Mouse (Mus musculus) intestine, embryonic 15.5 days (tissue): ENCODE data around the gene Slu7. TPM values are rescaled to one million over a fixed set of nuclear protein-coding genes. Genes with fewer than 3 reads are reported as not detected.

Experiments
- ATAC-seq: fragments of 200-750 bp; cut with Nextera tagmentation; 2 replicates; pipeline ENCODE4 v1.8.0; 2017; ENCODE audit warnings: moderate TSS enrichment, moderate library complexity
- H3K27ac ChIP-seq: fragments of 300-500 bp; sonication (generic); 2 replicates; pipeline ENCODE4 v1.5.1; 2015; ENCODE audit warnings: mild to moderate bottlenecking, inconsistent platforms
- H3K27me3 ChIP-seq: fragments of 300-500 bp; sonication (generic); replicated peaks from 2 replicates; pipeline ENCODE4 v1.6.1; 2015; ENCODE audit warnings: inconsistent platforms
- H3K36me3 ChIP-seq: fragments of 300-500 bp; sonication (generic); 2 replicates; pipeline ENCODE4 v1.6.1; 2015; ENCODE audit warnings: inconsistent platforms
- H3K4me1 ChIP-seq: fragments of 300-500 bp; sonication (generic); replicated peaks from 2 replicates; pipeline ENCODE4 v1.6.1; 2015; ENCODE audit warnings: inconsistent platforms
- H3K4me2 ChIP-seq: fragments of 300-500 bp; sonication (generic); replicated peaks from 2 replicates; pipeline ENCODE4 v1.6.1; 2015; ENCODE audit warnings: mild to moderate bottlenecking, inconsistent platforms
- H3K4me3 ChIP-seq: fragments of 300-500 bp; sonication (generic); replicated peaks from 2 replicates; pipeline ENCODE4 v1.5.1; 2015; ENCODE audit warnings: inconsistent platforms
- H3K9ac ChIP-seq: fragments of 300-500 bp; sonication (generic); 2 replicates; pipeline ENCODE4 v1.6.1; 2015; ENCODE audit warnings: inconsistent platforms
- H3K9me3 ChIP-seq: fragments of 300-500 bp; sonication (generic); 2 replicates; pipeline ENCODE4 v1.6.1; 2016; ENCODE audit warnings: inconsistent platforms
- WGBS: fragments of 180-500 bp; shearing (Covaris S2); methylation state at CpG from one replicate; pipeline ENCODE4 v1.1.7; 2015; 5-methylcytosine and 5-hydroxymethylcytosine counted together
- polyA plus RNA-seq: library from polyadenylated mRNA; unstranded; fragments of >200 nt; fragmentation: Nextera tagmentation; extraction: Ambion mirVana; gene quantifications from 2 replicates; pipeline ENCODE4 v1.2.1, GENCODE M21; 2015

Slu7 gene
- polyA plus RNA-seq, 1 experiment from 2014 or later: 48.0 TPM

DNA sequence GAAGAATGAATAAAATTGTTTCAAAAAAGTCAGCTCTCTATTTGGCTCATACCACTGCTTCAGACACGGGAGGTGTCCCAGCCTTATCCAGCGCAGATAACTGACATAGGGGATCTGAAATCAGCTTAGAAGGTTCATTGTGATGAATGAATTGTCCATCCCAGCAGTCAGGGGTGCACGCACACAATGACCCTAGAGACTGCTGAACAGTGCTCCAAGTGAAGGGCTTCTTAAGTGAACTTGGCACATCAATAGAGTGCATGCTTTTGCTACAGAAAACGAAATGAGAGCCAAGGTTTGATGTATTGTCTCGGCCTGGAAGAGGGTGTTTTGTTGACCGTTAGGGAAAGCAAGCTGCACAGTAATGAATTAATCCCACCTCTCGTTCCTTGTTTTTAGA, 36.9 kb upstream of the Slu7 start:
- Histone ChIP-seq H3K9ac (no peak overlapping the region), H3K4me3 (no peak overlapping the region), H3K36me3 (no peaks in the 10 kb centered on the region), H3K27ac (no peak overlapping the region), H3K9me3 (no peaks in the 10 kb centered on the region), H3K4me1 (no peaks in the 10 kb centered on the region), H3K27me3 (no peaks in the 10 kb centered on the region), H3K4me2 (no peak overlapping the region)
- 75% methylated on average over 7 of the region's 7 CpGs for WGBS
- ATAC-seq: no peak

DNA sequence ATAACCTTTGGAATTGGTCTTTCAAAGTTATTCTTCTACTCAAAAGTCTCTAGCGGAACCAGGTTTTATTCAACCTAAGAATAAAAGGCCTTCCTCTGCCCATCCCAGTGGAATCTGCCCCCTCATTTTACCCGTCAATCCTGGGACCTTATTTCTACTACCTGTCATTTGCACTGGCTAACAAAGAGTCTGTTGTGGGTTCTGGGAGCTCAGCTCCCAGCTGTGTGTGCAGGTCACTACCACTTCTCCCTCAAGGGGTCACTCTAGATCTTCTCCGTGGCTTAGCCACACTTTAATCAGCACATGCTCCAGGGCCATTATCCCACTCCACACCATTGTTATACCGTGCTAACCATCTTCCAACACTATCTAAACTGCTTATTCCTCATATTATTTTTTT, 34.2 kb upstream of the Slu7 start:
- ATAC-seq: no peak
- no peaks in the 10 kb centered on the region for H3K27me3 ChIP-seq
- no peaks in the 10 kb centered on the region for H3K9me3 ChIP-seq
- no peaks in the 10 kb centered on the region for H3K4me1 ChIP-seq
- H3K27ac ChIP-seq: no peak overlapping the region
- WGBS: 46% methylated on average over 4 of the region's 4 CpGs
- no peak overlapping the region for H3K4me3 ChIP-seq
- H3K4me2 ChIP-seq: no peak overlapping the region
- H3K9ac ChIP-seq: no peak overlapping the region
- no peaks in the 10 kb centered on the region for H3K36me3 ChIP-seq

- H3K27me3 ChIP-seq: no peaks in the 10 kb centered on the region
- H3K9me3 ChIP-seq: no peaks in the 10 kb centered on the region
- H3K4me2 ChIP-seq: no peak overlapping the region
- 86% methylated on average over 1 of the region's 1 CpGs for WGBS
- H3K4me1 ChIP-seq: no peaks in the 10 kb centered on the region
- no peak overlapping the region for H3K9ac ChIP-seq
- no peak for ATAC-seq
- no peak overlapping the region for H3K4me3 ChIP-seq
- no peak overlapping the region for H3K27ac ChIP-seq
- no peaks in the 10 kb centered on the region for H3K36me3 ChIP-seq
These were observed 33.4 kb upstream of the Slu7 start for GRCm38 (mm10) chr11:43400131-43400530.

DNA sequence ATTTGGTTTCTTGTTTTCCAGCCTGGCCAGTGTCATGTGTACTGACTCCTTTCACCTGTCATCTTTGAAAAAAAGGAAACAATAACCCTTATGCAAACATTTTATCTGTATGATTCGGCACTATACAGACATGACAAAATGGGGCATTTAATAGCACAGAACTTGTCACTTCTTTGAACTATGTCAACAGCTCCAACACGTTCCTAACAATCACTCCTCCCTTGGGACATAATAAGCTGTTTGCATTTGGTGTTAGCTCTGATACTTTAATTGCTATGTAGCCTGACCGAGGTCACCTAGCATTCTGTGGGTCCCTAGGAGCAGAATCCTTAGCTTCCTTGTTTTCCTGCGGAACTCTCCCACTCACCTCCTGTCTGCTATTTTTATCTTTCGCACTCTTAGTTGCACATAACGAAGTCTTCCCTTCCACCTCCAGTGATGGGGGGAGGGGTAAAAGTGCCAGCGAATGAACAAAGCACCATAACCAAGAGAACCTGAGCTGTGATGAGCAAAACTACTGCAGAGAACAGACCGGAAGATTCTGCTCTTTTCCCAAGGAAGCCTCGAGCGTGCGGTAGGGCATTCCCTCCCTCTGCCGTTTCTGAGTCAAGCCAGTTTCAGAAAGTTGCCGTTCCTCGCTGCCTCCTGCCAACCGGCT, 29.3 kb upstream of the Slu7 start:
- no peak overlapping the region for H3K9ac ChIP-seq
- no peak overlapping the region for H3K4me2 ChIP-seq
- no peak for ATAC-seq
- H3K27ac ChIP-seq: no peak overlapping the region
- H3K9me3 ChIP-seq: no peaks in the 10 kb centered on the region
- H3K36me3 ChIP-seq: no peaks in the 10 kb centered on the region
- no peaks in the 10 kb centered on the region for H3K4me1 ChIP-seq
- H3K27me3 ChIP-seq: no peaks in the 10 kb centered on the region
- 78% methylated on average over 15 of the region's 15 CpGs for WGBS
- H3K4me3 ChIP-seq: no peak overlapping the region

GRCm38 (mm10) chr11:43408888-43409287, 24.7 kb upstream of the Slu7 start:
- Histone ChIP-seq H3K36me3 (no peaks in the 10 kb centered on the region), H3K27me3 (no peaks in the 10 kb centered on the region), H3K4me1 (no peaks in the 10 kb centered on the region), H3K4me2 (no peak overlapping the region), H3K27ac (no peak overlapping the region), H3K4me3 (no peak overlapping the region), H3K9me3 (no peaks in the 10 kb centered on the region), H3K9ac (no peak overlapping the region)
- WGBS: 66% methylated on average over 2 of the region's 2 CpGs
- 0 out of 2 replicates have a peak, but pooled peaks have one; percentile 20 for ATAC-seq

GRCm38 (mm10) chr11:43410291-43410690, 23.3 kb upstream of the Slu7 start:
- WGBS: 57% methylated on average over 7 of the region's 7 CpGs
- no peak overlapping the region for H3K27ac ChIP-seq
- H3K27me3 ChIP-seq: no peaks in the 10 kb centered on the region
- ATAC-seq: peak; percentile 61
- H3K9me3 ChIP-seq: no peaks in the 10 kb centered on the region
- no peaks in the 10 kb centered on the region for H3K4me1 ChIP-seq
- no peak overlapping the region for H3K9ac ChIP-seq
- no peaks in the 10 kb centered on the region for H3K36me3 ChIP-seq
- no peak overlapping the region for H3K4me3 ChIP-seq
- no peak overlapping the region for H3K4me2 ChIP-seq

- H3K4me2 ChIP-seq: no peak overlapping the region
- H3K9me3 ChIP-seq: no peaks in the 10 kb centered on the region
- no peak overlapping the region for H3K4me3 ChIP-seq
- H3K36me3 ChIP-seq: no peaks in the 10 kb centered on the region
- H3K27ac ChIP-seq: no peak overlapping the region
- 0% methylated on average over 1 of the region's 1 CpGs for WGBS
- peak; percentile 5; the same call in 1 of the 2 replicates for ATAC-seq
- no peak overlapping the region for H3K9ac ChIP-seq
- no peaks in the 10 kb centered on the region for H3K27me3 ChIP-seq
- no peaks in the 10 kb centered on the region for H3K4me1 ChIP-seq
These were observed 22.1 kb upstream of the Slu7 start for GRCm38 (mm10) chr11:43411413-43411812.

- Histone ChIP-seq H3K27ac (no peak overlapping the region), H3K9ac (no peak overlapping the region), H3K4me3 (no peak overlapping the region), H3K36me3 (no peaks in the 10 kb centered on the region), H3K4me1 (0 out of 2 replicates have a peak, but pooled peaks cover 6% of the 10 kb centered on the region), H3K27me3 (no peaks in the 10 kb centered on the region), H3K4me2 (no peak overlapping the region), H3K9me3 (no peaks in the 10 kb centered on the region)
- WGBS: 23% methylated on average over 14 of the region's 14 CpGs
- ATAC-seq: no peak
These were observed 20.6 kb upstream of the Slu7 start for GRCm38 (mm10) chr11:43412771-43413451.

- no peak overlapping the region for H3K9ac ChIP-seq
- peak; percentile 78 for ATAC-seq
- no peaks in the 10 kb centered on the region for H3K27me3 ChIP-seq
- no peak overlapping the region for H3K4me2 ChIP-seq
- H3K9me3 ChIP-seq: no peaks in the 10 kb centered on the region
- no peaks in the 10 kb centered on the region for H3K36me3 ChIP-seq
- WGBS: 37% methylated on average over 7 of the region's 7 CpGs
- H3K4me3 ChIP-seq: no peak overlapping the region
- 0 out of 2 replicates have a peak, but pooled peaks cover 6% of the 10 kb centered on the region for H3K4me1 ChIP-seq
- H3K27ac ChIP-seq: no peak overlapping the region
These were observed 16.3 kb upstream of the Slu7 start for GRCm38 (mm10) chr11:43417201-43417600.

DNA sequence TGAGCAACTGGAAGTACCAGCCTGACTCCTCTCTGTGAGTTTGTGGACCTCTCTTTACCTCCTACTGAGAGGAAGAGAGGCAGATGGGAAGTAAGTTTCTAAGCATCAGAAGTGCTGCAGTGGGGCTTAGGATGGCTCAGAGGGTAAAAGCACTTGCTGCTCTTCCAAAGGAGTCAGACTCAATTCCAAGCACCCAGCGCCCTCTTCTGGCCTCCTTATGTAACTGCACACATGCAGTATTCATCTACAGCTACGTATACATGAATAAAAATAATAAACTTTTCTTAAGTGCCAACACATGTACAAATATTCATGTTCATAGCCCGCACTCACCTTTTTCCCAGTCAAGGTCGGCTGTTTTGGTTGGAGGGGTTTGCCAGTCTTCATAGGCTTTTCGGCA, 9.2 kb upstream of the Slu7 start:
- 76% methylated on average over 5 of the region's 5 CpGs for WGBS
- Histone ChIP-seq H3K4me2 (no peak overlapping the region), H3K9me3 (no peaks in the 10 kb centered on the region)

DNA sequence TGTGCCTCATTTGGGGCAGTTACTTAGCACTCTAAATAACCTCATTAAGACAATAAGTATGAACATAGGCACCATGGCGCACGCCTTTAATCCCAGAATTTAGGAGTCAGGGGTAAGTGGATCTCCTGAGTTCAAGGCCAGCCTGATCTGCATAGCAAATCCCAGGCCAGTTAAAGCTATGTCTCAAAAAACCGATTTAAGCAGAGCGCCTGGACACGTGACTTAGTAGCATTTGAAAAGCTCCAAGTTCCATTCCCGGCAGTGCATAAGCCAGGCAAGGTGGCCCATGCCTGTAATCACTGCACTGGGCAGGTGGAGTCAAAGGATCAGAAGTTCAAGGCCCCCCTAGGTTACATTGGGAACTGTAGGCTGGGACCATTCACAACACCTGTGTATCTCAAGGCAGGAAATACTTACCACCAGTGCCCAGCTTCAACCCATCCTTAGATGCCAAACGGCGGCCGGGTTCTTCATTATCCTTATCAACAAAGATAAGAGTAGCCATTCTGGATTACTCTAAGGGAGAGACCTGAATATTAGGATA, 8.3 kb upstream of the Slu7 start:
- 0 out of 2 replicates have a peak overlapping the region, but pooled peaks have one; percentile 49 for H3K9ac ChIP-seq
- H3K36me3 ChIP-seq: no peaks in the 10 kb centered on the region
- H3K27ac ChIP-seq: no peak overlapping the region
- peak; percentile 23 for ATAC-seq
- peak overlapping the region; percentile 53; the same call in 1 of the 2 replicates for H3K4me3 ChIP-seq
- peak overlapping the region; percentile 52 for H3K4me2 ChIP-seq
- H3K4me1 ChIP-seq: peaks cover 9% of the 10 kb centered on the region; the same call in 1 of the 2 replicates
- H3K9me3 ChIP-seq: no peaks in the 10 kb centered on the region
- no peaks in the 10 kb centered on the region for H3K27me3 ChIP-seq
- WGBS: 81% methylated on average over 9 of the region's 9 CpGs

More for the DNA sequence above, 9.2 kb upstream of the Slu7 start:
- no peak overlapping the region for H3K27ac ChIP-seq
- H3K36me3 ChIP-seq: no peaks in the 10 kb centered on the region
- H3K4me3 ChIP-seq: no peak overlapping the region
- H3K27me3 ChIP-seq: no peaks in the 10 kb centered on the region
- ATAC-seq: no peak
- H3K4me1 ChIP-seq: peaks cover 9% of the 10 kb centered on the region; the same call in 1 of the 2 replicates
- H3K9ac ChIP-seq: no peak overlapping the region

DNA sequence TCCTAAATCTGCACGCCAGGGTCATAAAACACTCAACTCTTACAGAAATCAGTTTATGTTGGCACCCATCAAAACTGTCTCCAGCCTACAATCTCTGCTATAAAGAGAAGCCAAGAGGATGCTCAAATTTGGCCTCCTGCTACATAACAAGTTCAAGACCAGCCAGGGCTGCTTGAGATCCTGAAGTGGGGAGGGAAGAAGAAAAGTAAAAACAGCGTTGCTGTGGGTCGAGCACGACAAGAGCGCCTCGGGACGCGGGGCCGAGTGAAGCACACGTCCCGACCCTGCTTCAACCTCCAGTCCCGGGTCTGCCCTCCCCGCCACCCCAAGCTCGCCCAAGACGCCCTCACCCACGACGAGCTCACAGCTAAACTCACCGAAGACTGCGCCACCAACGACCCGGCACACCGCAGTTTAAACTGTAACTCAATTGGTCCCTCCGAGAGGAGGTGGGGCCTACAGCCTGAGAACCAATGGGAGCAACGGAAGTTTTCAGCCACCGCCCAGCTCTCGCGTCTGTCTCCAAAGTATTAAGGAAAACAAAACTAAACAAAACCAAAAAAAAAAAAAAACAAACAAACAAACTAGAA, 7.6 kb upstream of the Slu7 start, which contains the start of gene Pttg1:
TSS of gene Pttg1 (minus strand) at position 428 of the 590 bp plus-strand sequence.
- Histone ChIP-seq H3K9me3 (no peaks in the 10 kb centered on the region), H3K4me1 (peaks cover 9% of the 10 kb centered on the region; the same call in 1 of the 2 replicates), H3K4me2 (peak within 1 kb of the TSS; percentile 52), H3K27ac (peak within 1 kb of the TSS; percentile 67; the same call in 1 of the 2 replicates), H3K4me3 (peak within 1 kb of the TSS; percentile 53), H3K36me3 (no peaks in the 10 kb centered on the region), H3K27me3 (no peaks in the 10 kb centered on the region), H3K9ac (peak within 1 kb of the TSS; percentile 49)
- 3% methylated on average over 27 of the region's 27 CpGs for WGBS
- ATAC-seq: peak; percentile 99
